Mouse (Mus musculus): ENCODE measurements at regions not wholly inside any gene's neighbourhood (a gene's known extent, or its start where the extent isn't known, plus 50 kb on each side); places are given as distances from the start of the nearest gene placed in this dataset.

DNA sequence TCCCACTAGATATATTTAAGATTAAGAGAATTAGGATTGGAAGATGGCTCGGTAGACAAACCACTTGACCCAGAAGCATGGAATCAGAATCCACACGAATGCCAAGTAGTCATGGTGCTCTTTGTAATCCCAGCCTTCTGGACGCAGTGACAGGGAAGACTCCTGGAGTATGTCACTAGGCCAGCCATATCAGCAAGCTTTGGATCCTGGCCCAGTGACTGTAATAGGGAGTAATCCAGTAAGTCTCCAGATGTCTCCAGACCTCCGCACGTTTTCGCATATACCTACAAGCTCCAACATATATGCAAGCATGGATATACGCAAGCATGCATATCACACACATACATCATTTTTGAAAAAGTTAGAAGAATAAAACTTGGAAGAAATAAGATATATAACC lies 73.9 kb upstream of the H2afz start:
- no peak for TF ChIP-seq CTCF (IDR thresholded peaks at IDR 0.05; ENCODE audit: extremely low read depth, insufficient read depth, insufficient read length, insufficient replicate concordance)
- no peak for TF ChIP-seq POLR2A (IDR thresholded peaks at IDR 0.05; ENCODE audit: low read depth, low read length)

All from spleen, adult 2 months (tissue).